Mouse (Mus musculus): ENCODE data around the gene Ptgdr2.

Ptgdr2 gene

DNA sequence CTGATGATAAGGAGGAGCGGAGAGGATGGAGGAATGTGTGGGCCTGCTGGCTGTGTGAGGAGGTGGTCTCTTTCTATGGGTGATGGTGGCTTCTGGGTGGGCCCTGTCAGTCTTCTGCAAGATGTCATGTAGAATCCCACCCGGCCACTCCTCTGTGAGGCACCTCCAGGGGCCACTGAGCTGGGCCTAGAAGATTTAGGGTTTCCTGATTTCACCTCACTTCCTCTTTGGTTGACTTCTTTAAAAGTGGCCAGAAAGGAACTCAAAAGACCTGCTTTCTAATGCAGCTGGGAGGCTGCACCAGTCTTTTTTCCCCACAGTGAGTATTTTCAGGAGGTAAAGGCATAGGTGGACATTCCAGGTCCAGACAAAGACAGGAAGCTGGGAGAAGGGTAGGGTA, 6.3 kb upstream of the Ptgdr2 start:
- intact Hi-C loops (cut with DNase I) = no loop called here

DNA sequence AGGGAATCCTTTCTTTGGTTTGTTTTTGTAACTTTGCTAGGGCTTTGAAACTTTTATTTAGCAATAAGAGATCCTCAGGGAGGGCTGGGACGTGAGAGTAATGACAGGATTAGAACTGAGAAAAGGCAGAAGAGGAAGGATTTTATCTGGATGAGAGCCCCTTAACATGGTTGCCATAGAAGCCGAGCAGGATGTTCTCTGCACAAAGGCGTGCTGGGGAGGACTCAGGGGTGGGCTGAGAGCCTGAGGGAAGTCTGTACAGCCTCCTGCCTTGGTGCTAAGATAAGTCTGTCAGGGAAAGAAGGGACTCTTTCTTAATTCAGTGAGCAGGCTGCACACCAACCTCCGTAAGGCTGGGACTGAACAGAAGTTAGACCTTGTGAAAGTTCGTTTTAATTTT, 1.9 kb upstream of the Ptgdr2 start:
- intact Hi-C loops (cut with DNase I) = no loop called here

DNA sequence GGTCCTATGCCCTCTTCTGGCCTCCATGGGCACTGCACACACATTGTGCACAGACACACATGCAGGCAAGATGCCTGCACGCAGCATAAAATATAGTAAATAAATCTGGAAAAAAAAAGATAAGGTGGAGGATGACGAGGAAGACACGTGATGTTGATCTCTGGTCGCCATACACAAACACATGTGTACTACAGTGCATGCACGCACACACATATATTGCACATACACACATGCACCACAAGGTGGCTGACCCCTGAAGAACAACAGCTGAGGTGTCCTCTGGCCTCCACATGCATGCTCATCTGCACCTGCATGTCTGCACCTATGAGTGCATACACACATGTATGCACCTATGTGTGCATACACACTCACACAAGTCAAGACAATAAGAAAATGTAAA, 883 bp upstream of the Ptgdr2 start:
- intact Hi-C loops (cut with DNase I) = no loop called here

DNA sequence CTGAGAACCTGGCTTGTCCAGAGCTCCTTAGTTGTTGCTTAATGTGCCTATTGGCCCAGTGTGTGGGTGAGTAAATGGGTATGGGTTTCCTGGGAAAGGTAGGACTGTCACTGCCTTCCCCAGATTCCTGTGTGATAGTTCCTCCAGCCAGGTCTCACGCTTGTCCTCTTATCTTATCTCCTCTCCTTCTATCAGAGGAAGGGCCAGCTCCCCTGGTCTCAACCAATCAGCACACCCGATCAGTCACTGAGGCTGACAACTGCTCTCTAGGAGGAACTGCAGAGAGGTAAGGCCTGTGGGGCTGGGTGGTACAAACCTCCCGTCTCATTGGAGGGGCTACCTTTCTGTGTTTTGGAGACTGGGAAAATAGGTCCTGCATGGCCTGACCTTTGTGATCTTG, 1.8 kb downstream of the Ptgdr2 start:
- intact Hi-C loops (cut with DNase I) = no loop called here

DNA sequence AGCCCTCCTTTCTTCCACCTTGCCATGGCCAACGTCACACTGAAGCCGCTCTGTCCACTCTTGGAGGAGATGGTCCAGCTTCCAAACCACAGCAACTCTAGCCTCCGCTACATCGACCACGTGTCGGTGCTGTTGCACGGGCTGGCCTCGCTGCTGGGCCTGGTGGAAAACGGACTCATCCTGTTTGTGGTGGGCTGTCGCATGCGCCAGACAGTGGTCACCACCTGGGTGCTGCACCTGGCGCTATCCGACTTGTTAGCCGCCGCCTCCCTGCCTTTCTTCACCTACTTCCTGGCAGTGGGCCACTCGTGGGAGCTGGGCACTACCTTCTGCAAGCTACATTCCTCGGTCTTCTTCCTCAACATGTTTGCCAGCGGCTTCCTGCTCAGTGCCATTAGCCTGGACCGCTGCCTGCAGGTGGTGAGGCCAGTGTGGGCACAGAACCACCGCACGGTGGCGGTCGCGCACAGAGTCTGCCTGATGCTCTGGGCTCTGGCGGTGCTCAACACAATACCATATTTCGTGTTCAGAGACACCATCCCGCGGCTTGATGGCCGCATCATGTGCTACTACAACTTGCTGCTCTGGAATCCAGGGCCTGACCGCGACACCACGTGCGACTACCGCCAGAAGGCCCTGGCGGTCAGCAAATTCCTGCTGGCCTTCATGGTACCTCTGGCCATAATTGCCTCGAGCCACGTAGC, 3.3 kb downstream of the Ptgdr2 start:
- intact Hi-C loops (cut with DNase I) = loop anchor here (5.0 kb wide), 1 partner anchor 37 kb away; no protein-coding TSS in a partner anchor

DNA sequence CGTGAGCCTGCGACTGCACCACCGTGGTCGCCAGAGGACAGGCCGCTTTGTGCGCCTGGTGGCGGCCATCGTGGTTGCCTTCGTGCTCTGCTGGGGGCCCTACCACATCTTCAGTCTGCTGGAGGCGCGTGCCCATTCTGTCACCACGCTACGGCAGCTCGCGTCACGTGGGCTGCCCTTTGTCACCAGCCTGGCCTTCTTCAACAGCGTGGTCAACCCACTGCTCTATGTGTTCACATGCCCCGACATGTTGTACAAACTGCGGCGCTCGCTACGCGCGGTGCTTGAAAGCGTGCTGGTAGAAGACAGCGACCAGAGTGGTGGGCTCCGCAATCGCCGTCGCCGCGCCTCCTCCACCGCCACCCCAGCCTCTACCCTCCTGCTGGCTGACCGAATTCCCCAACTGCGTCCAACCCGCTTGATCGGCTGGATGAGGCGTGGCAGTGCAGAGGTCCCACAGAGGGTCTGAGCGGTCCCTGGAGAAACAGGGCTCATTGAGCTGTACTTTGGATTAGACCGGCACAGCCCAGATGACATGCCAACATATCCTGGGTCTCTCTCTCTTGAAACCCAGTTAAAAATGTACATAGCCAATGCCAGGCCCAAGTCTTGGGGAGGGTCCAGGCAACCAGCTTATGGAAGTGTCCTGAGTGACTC, 4.0 kb downstream of the Ptgdr2 start:
- intact Hi-C loops (cut with DNase I) = loop anchor here (5.0 kb wide), 1 partner anchor 36 kb away; no protein-coding TSS in a partner anchor

DNA sequence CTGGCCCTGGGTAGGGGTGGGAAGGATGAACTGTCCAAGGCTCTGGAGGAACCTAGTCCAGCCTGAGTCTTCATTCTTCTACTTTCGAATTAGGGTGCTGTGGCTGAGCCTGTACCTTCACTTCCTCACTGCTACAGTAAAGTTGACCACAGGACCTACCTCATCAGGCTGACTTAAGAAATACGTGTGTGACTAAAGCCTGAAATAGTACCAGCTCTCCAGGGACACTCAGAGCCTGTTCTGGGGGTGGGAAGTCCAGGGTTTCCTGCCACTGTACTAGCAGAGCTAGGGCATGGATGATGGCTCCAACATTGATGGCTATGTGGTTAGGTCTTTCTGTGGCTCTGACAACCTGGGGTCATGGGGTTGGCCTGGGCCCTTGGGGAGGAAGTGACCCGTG, 7.0 kb downstream of the Ptgdr2 start:
- intact Hi-C loops (cut with DNase I) = loop anchor here (5.0 kb wide), 1 partner anchor 33 kb away; no protein-coding TSS in a partner anchor

DNA sequence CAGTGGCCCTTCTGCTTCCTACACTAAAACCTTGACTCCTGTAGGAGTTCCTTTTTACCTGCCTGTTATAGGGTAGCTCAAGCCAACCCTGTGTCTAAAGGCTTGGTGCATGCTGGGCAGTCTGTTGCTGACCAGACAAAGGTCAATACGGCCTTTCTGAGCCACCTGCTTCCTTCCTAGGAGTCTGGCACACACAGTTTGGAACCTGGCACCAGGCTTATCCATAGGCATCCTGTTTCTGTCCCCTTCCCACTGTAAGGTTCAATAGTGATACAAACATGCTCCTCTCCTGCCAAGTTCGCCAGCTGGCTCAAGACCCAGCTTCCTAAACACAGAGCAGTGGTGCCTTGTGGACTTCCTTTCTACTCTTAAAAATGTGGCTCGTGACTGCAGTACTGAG, 9.5 kb downstream of the Ptgdr2 start:
- intact Hi-C loops (cut with DNase I) = no loop called here

DNA sequence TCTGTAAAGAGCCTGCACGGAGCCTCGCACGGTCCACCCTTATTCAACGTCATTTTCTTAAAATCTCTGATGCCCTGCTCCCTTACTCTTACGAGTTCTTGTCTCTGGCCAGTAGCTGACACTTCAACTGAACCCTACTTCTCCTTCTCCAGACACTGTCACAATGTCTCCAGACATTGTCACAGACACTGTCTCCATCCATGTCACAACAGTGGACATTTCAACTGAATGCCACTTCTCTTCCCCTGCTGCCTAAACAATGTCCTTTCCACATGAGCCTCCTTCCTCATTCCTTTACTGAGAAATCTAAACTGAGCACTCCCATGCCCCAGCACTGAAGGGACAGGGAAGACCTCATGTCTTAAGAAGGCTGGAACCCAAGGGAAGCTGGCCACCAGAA, 10.3 kb downstream of the Ptgdr2 start:
- intact Hi-C loops (cut with DNase I) = no loop called here

DNA sequence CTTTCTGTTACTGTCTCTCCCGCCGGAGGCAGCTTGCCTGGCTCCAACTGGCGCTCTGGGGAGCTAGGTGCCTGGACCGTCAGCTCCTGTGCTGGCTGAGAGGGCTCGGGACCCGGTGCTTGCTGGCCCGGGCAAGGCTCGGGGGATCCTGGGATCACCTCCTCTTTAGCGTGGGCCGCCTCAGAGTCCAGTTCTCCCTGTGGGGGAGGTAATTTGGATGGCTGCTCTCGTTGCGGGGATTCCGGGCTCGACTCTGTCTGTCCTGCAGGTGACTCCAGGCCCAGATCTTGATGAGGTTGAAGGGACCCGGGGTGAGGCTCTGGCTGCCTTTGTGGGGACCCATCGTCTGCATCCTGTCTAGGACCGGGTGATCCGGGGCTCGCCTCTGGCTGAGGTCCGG, 11.5 kb downstream of the Ptgdr2 start:
- intact Hi-C loops (cut with DNase I) = no loop called here

DNA sequence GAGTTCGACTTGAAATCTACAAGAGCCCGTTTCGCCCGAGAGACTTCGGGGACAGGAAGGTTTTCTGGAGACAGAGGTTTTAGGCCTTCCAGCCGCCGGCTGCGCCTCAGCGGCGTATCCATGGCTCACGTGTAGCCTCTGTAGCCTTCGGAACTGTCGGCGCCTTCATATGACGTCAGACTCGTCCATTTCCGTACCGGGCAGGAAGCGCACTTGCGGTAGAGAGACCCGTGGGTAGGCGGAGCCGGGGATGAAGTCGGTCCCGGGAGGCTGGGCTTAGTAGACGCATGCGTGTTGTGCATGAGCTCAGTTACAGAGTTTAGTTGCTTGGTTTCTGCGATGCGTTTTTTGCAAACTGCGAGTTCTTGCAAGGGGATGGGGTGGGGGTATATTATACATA, 12.2 kb downstream of the Ptgdr2 start, which contains the start of gene Ccdc86:
Gene Ccdc86 (minus strand): TSS at position 155 of the 400 bp plus-strand sequence.
- intact Hi-C loops (cut with DNase I) = no loop called here

DNA sequence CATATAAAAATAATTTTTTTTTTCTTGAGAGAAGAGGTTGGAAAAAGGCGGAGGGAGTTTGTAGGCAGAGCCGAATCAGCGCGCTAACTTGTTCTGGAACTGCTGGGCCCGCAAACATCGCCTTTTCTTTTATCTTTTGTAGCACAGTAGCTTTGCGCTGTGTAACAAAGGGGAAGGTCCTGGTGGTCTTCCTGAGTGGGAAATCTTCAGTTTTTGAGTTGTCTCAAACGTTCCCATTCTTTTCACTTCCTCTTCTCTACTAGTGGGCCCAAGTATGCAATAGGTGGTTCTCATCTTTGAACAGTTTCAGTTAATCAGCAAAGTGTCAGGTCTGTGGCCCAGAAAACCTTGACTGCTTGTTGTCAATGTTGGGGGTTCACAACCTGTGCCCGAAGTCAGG, 12.6 kb downstream of the Ptgdr2 start:
- intact Hi-C loops (cut with DNase I) = no loop called here

DNA sequence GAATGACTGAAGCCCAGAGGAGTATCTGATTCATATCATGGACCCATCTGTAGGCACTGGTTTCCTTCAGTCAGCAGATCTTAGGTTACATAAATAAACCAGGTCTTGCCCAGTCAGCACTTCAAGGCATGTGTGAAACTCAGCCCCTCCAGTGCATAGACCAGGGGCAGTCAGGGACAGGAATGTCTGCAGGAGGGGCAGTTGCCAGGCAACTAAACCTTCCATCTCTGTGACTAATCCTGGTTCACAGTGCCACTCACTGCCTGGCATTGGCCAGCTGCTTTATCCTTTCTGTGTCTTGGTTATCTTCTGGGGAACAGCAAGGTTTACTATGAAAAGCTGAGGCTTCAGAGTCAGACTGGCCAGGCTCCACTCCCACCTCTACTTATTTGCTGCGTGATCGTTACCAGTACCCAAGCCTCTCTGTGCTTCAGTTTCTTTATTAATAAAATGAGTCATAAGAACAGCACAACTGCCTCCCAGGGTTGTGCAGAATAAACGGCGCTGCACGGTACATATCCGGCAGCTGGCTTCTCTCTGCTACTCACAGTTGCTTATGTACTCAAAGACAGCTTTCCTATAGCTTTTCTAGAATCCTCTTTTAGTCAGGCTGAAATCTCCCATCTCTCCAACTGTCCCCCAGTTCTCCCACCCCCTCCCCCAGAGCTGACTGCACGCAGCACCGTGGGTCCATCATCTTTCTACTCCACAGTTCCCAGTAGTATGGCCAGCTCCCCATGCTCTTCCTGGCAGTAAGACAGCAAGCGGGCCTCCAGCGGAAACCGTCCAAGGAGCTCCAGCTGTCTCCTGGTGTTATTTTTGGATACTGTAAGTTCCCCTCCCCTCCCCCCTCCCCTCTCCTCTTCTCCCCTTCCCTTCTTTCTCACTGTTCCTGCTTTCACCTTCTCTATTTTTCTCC, 15.3 kb downstream of the Ptgdr2 start:
- intact Hi-C loops (cut with DNase I) = no loop called here

DNA sequence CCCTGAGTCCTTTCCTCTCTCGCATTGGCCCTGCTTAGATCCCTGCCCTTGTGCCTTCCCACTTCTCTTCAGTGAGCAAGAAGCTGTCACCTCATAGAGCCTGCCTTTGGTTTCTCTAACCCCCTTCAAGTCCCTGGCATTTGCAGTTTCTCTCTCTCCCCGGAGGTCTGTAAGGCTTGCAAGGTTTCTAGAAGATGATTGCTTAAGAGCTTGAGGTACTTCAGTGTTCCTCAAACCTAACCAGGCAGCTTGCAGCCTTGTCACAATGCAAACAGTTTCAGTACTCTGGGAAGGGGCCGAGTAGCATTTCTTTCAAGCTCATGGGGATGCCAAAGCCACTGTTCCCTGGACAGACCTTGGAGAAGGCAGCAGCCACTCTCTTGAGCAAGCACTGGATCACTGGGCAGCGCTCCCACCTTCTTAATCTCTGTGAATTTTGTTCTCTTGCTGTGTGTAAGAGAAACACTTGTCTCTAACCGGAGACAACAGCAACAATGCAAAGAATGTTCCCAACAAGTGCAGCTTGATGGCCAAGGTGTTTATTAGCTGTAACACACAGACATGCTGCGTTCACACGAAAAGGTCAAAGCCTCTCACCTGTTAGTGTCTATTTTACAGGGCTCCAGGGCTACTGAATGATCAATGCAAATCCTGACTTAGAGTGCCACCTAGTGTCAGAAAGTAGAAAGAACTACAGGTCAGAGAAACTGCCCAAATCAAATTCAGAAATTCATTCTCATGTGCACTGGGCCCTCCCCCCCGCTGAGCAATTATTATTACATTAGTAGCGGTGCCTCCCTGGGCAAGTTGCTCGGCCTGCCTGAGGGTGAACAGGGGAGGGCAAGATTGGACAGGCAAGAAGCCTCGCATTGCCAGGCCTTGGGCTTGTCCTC, 22.4 kb downstream of the Ptgdr2 start:
- intact Hi-C loops (cut with DNase I) = no loop called here

DNA sequence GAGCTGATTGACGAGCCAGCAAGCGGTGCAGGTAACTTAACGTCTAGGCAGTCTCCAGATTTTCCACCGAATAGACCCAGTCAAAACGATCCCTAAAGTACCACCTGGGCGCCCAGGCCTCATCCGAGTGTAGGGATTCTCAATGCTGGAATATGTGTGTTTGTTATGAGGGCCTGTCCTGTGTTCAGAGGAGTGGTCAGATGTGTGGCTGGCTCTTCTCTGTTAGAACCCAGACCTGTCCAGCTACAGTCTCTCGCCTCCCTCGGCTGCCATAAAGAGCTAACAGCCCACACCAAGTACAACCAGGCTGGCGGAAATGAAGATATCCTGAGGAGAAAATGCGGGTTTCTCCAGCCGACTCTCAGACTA, 23.0 kb downstream of the Ptgdr2 start:
- intact Hi-C loops (cut with DNase I) = no loop called here

DNA sequence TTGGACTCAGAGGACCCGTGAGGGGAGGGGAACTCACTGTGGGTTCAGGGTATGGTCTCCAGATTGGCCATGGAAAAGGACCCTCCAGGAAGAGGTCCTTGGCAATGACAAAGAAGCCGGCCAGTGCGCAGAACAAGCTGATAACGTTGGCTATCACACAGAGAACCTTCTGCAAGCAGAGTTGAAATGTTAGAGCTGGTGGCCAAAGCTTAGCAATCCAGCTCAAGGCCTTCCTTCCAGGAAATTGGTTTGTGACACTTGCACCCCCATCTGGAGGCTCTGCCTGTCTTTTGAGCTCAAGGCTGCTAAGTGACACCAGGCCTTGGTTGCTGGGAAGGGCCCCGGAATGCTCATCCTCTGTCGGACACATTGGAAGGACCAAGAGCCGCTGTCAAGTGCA, 28.8 kb downstream of the Ptgdr2 start:
- intact Hi-C loops (cut with DNase I) = no loop called here

DNA sequence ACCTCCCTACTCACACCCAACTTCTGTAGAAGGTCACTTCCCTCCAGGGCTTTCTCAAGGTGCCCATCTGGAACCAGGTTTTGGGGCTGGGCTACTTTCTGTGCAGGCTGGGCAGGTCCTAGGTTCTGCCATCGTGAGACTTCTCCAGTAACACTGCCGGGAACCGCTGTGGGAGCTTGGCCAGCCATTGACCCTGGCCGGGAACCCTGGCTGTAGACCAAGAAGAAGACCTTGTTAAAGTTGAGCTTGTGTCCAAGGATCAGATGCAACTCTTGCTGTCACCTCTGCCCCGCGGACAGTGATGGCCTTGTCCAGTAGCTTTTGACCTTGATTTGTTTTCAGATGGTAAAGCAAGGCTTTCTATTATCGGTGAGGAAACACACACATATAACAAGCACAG, 31.6 kb downstream of the Ptgdr2 start:
- intact Hi-C loops (cut with DNase I) = no loop called here

DNA sequence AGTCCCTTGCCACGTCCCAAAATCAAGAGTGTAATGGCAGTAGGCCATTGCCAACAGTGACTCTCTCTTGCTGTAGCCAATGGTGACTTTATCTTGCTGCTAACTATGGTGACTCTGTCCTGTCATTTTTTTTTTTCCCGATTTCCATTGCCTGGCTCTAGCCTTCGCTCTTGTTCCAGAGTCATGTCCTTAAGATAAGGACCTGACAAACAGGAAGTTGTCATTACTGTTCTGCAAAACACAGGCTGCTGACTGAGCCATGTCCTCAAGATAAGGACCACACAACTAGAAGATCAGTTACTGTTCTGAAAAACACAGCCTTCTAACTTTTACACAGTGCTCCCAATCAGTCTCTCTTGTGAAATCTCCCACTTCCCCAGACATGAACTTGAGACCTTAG, 33.5 kb downstream of the Ptgdr2 start:
- intact Hi-C loops (cut with DNase I) = no loop called here

DNA sequence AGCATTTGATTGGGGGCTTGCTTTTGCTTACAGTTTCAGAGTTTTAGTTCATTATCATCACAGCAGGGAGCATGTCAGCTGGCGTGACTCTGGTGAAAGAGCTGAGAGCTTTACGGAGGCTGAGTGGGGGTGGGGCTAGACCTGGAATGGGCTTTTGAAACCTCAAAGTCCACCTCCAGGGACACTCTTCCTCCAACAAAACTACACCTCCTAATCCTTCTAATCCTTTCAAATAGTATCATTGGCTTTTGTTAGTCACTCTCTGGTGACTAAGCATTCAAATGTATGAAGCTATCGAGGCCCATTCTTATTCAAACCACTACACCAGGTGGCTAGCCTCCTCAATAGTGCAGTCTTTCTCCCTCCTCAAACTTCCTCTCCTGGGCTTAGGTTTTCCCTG, 35.7 kb downstream of the Ptgdr2 start:
- intact Hi-C loops (cut with DNase I) = no loop called here

DNA sequence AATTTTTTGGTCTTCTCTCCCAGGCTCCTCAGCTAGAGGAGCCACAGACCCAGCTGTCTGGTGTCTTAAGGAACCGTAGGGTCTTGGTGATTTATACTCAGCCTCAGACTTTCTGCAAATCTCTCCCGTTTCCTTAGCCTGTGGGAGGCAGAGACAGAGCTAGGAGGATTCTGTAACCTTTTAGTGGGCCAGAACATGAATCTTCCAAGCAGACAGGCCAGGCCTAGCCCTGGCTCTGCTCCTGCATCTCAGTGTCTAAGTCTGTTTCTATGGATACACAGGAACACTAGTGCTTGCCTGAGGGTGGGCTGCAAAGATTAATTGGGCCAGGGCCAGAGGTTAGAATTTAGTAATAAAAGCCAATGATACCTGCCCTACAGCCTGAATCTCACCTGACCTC, 36.2 kb downstream of the Ptgdr2 start:
- intact Hi-C loops (cut with DNase I) = no loop called here

DNA sequence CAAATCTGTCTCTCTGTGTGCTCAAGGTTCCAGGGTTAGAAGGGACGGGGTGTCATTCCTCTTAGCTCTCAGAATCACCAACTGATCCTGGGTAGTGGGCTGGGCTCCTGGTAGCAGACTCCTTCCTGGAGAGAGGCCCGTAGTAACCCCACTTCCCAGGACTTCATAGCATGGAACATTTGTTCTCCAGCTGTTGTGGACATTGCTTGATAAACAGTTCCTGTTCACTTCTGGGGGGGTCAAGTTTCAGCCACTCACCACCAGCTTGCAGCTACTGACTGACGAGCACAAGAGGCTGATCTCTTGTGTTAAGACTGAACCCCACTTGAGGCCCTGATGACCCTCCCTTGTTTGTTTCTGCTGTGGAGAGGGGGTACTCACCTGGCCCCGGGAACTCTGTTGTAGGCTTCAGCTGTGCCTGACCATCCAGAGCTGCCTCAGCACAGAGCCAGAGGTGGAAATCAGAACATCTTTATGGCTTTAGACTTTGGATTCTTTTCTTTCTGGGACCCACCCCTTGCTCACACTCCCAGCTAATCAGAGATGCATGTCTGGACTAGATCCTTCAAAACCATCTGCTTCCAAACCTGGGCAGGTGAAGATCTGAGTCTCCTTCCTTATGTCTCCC, 37.4 kb downstream of the Ptgdr2 start, which contains the start of gene Ms4a10:
Gene Ms4a10 (minus strand): TSS at position 433 of the 628 bp plus-strand sequence.
- intact Hi-C loops (cut with DNase I) = no loop called here
